Mouse (Mus musculus): ENCODE data around the gene Acadm. TPM values are rescaled to one million over a fixed set of nuclear protein-coding genes. Genes with fewer than 3 reads are reported as not detected.

The Acadm gene
- total RNA-seq, 2 experiments from 2014 or later, result 36.4 to 41.6 TPM

DNA sequence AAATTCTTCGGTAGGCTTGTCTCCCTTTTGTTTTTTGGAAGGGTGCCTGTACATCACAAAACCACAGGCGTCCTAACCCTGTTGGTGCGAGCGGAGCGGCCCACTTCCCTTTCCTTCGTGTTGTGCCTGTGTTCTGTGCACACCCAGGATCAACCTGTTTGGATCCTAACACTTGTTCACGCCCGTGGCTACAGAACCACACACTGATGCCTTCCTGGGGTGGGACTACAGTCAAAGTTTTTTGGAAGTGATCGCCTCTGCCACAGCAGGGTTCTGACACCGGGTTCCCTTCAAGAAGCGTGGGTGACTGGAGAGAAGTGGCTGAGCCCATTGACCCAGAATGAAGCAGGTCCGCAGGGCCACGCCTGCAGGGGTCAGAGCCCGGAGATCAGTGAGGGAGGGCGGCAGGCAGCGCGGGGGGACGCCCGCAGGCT, 514 bp downstream of the Acadm start:
- intact Hi-C loops (cut with DNase I), result loop anchor here (2.0 kb wide), 1 partner anchor 31 kb away; the partner anchor contains the start of gene Rabggtb
- no peak for DNase-seq (ENCODE audit: low spot score in 2 of 2)

- intact Hi-C loops (cut with DNase I), result no loop called here
- no peak for DNase-seq (ENCODE audit: low spot score in 2 of 2)
Observed at GRCm38 (mm10) chr3:153943003-153943640, 1.3 kb downstream of the Acadm start.

DNA sequence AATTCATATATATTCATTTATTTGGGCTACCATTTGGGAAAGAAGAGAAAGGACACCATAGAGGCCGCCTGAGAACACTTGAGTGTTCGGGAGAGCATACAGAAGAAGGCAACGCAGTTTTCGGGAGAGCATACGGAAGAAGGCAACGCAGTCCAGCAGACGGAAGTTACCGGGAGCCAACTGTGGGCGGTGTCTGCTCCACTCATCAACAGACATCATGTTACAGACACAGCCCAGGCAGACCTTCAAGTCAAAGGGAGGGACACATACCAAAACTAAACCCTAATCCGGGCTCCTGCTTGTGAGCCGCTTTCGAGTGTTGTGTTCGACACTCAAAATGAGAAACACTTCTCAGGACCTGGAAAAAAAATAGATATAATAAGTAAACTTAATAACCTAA, 2.8 kb downstream of the Acadm start:
- intact Hi-C loops (cut with DNase I), result no loop called here
- no peak for DNase-seq (ENCODE audit: low spot score in 2 of 2)

DNA sequence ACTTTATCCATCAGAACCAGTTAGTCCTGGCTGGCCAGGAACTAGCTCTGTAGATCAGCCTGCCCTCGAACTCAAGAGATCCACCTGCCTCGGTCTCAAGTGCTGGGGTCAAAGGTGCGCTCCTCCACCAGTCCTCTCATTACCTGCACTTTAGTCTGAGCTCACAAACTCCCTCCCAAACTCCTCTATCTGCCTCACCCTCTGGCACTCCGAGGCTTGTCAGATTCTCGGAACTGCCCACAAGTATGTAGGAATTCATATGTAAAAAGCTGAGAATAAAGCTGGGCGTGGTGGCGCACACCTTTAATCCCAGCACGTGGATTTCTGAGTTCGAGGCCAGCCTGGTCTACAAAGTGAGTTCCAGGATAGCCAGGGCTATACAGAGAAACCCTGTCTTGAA, 3.9 kb downstream of the Acadm start:
- intact Hi-C loops (cut with DNase I), result no loop called here
- no peak for DNase-seq (ENCODE audit: low spot score in 2 of 2)

DNA sequence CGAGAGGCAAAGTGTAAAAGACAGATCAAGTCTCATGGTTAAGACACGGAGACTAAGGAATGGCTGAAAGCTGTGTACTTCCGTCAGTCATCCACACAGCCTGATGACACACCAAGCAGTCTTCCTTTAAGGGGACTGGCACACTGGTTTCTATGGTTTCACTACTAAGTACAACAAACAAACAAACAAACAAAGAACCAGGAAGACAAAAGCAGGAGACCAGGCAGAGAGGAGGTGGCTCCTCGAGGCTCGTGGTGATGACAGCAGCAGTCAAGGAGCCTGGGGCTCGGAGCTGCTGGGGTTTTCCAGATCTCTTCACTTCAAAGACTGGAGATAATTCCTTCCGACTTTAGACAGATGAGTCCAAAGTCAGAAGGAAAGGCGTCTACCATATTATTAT, 4.4 kb downstream of the Acadm start:
- DNase-seq (ENCODE audit: low spot score in 2 of 2), result no peak
- intact Hi-C loops (cut with DNase I), result no loop called here

GRCm38 (mm10) chr3:153937116-153937810, 7.2 kb downstream of the Acadm start:
- intact Hi-C loops (cut with DNase I), result no loop called here

DNA sequence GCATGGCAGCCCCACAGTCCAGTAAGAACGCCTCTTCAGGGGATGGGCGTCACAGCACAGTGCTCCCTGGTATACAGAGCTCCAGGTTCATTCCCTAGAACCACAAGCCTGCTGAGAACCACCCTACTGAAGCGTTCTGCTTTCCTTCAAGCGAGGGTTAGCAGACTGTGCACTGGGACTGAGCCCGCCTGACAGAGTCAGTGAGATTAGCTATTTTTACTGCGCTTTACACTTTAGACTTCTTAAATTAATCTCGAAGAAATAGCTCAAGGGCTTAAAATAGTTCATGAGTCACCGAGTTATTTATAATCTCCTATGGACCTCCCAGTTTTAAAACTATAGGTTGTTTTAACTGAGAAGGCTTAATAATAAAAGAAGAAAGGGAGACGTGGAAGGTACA, 8.6 kb downstream of the Acadm start:
- no peak for DNase-seq (ENCODE audit: low spot score in 2 of 2)
- intact Hi-C loops (cut with DNase I), result no loop called here

More at GRCm38 (mm10) chr3:153937116-153937810, 7.2 kb downstream of the Acadm start:
- no peak for DNase-seq (ENCODE audit: low spot score in 2 of 2)

- intact Hi-C loops (cut with DNase I), result no loop called here
- DNase-seq (ENCODE audit: low spot score in 2 of 2), result no peak
Observed at GRCm38 (mm10) chr3:153932461-153932860, 12.0 kb downstream of the Acadm start.

GRCm38 (mm10) chr3:153929526-153929925, 14.9 kb downstream of the Acadm start:
- intact Hi-C loops (cut with DNase I), result no loop called here
- DNase-seq (ENCODE audit: low spot score in 2 of 2), result no peak

DNA sequence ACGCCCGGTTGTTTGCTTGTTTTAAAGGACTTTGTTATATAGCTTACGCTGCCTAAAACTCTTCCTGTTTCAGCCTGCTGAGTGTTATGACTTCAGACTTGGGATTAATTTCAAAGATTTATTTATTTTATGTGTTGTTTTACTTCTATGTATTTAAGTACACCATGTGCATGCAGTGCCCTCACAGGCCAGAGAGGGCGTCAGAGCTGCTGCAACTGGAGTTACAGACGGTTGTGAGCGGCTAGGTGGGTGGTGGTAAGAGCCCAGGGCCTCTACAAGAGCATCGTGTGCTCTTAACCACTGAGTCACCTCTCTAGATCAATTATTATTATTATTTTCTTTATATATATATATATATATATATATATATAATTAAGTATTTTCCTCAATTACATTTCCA, 18.1 kb downstream of the Acadm start:
- DNase-seq (ENCODE audit: low spot score in 2 of 2), result no peak
- intact Hi-C loops (cut with DNase I), result no loop called here

GRCm38 (mm10) chr3:153921147-153921910, 23.1 kb downstream of the Acadm start:
- DNase-seq (ENCODE audit: low spot score in 2 of 2), result no peak
- intact Hi-C loops (cut with DNase I), result no loop called here

DNA sequence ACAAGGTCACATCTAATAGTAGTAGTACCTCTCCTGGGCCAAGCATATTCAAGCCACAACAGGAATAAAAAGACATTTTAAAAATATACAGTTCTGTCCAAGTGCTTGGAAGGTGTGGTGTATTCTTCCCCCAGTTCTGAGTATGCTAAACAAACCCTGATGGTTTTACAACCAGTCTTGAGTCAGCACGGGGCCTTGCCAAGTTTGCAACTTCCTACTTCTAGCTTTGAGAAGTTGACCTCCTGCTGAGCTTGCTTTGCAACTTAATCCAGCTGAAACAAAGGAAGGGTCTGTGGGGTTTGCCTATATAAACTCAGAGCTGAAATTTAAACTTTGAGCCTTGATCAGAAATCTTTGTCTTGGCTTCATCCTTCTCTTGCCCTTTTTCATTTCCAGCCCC, 27.2 kb downstream of the Acadm start:
- intact Hi-C loops (cut with DNase I), result no loop called here
- DNase-seq (ENCODE audit: low spot score in 2 of 2), result no peak

DNA sequence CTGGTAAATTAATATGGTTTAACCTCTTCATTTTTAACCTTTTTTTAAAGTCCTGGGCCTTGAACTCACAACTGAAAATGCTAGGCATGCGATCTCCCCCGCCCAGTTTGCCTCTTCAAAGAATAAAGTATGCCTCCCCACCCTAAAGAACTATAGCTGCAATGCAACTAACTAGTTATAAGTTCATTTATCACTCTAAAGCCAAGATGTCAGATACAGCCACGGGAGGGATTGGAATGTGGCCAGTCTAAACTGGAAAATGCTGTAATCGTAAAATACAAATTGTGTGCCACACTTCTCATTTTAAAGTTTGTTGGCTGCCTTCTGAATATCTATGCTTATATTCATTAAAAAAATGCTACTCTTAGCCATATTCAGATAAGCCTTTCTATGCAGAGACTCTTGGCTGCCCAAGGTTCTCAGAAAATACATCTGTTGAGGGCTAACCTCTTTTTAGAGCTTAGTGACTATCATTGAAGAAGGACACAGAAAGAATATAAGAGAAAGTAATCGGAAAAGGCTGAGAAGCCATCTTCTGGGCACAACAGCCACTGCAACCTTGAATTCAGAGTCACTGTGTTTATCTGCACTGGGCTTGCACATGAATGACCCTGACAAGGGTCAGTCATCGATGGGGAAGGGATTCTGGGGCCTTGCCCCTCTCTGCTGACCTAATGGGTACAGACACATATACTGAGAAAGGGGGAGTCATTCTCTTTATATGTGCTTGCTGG, 30.8 kb downstream of the Acadm start:
- no peak for DNase-seq (ENCODE audit: low spot score in 2 of 2)
- intact Hi-C loops (cut with DNase I), result loop anchor here (2.0 kb wide), 1 partner anchor 31 kb away; the partner anchor contains the start of gene Acadm

DNA sequence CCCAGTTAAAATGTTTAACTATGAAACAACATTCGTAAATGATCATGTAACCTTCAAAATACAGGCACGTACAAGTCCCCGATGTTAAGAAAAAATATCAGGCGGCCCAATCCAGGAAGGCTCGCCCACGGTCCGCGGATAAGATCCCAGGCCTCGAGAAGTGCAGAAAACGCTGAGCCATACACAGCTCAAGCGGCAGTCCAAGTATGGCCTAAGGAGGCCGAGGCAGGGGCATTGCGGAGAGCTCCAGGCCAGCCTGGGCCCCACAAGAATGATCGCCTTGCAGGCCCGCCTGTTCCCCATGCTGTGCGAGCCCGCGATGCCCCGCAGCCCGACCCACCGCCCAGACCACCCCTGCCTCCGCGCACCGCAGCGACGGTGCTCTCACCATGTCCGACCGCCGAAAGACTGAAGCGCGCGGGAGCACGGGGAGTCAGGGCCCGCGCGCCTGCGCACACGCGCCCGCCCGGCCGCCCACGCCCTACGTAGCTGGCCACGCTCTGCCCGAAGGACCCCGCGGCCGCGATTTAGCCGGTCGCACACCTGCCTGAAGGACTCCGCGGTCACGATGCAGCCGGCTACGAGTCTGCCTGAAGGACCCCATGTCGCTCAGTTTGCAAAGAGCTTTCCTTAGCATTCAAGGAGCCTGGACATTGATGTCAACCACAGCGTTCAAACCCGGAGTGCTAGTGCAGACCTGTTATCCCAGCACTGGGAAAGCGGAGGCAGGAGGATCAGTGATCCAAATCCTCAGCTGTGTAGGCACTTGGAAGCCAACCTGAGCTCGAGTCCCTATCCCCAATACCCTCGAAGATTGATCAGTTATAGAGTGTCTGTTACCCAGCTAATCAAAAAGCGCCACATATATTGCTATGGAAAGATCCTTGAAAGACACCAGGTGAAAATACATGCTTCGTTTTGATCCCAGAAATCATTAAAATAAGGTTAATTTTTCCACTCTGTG, 31.6 kb downstream of the Acadm start, which contains the start of gene Rabggtb:
Rabggtb (minus strand) TSS at position 464 of the 964 bp plus-strand sequence.
- intact Hi-C loops (cut with DNase I), result loop anchor here (2.0 kb wide), 1 partner anchor 32 kb away; the partner anchor contains the start of gene Acadm
- peak; percentile 93 to 95 for DNase-seq (ENCODE audit: low spot score in 2 of 2)

- no peak for DNase-seq (ENCODE audit: low spot score in 2 of 2)
- intact Hi-C loops (cut with DNase I), result loop anchor here (2.0 kb wide), 1 partner anchor 33 kb away; the partner anchor contains the start of gene Acadm
Observed at GRCm38 (mm10) chr3:153911882-153912440, 32.5 kb downstream of the Acadm start.

DNA sequence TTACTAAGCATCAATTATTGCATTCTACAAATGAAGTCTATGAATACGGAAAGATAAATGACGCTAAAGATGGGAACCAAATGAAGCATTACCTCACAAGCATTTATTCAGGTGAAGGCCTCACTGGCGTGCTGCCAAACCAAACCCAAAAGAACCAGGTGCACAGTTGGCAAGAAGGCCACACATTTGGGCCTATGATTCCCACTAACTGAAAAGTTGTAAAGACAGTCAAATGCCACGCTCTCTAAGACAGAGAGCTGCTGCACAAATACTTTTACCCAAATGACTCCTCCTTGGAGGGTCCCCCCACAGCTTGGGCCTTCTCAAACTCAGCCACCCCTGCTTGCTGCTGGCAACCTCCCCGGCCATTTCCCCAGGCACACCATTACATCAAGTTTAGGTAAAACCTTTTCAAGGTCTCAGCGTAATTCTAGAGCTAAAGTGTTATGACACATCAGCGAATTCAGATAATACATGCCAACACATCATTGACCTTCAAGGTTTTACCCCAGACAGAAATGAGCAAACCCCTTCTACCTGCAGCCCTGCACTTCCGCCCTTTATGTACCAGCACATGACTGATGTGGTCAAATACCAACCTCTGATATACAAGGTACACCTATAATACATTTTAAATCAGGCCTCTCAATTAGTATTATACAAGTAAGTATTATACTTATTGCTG, 33.1 kb downstream of the Acadm start:
- intact Hi-C loops (cut with DNase I), result no loop called here
- DNase-seq (ENCODE audit: low spot score in 2 of 2), result no peak

DNA sequence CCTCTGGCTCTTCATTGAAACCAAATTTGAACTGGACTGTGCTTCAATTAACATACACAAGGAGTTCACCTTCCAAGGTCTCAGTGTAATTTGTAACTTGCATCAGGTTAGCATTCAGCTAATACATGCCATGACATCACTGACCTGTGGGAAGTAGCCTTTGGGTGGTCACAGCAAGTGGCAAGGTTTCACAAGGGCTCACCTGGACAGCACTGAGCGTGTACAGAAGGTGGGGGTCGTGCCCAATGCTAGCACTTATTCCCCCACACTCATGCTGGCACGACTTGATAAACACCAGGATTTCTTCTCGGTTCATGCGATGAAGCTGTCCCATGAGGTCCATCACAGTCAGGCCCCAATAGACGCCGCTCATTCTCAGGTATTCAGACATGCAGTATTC, 33.9 kb downstream of the Acadm start:
- DNase-seq (ENCODE audit: low spot score in 2 of 2), result no peak
- intact Hi-C loops (cut with DNase I), result no loop called here

DNA sequence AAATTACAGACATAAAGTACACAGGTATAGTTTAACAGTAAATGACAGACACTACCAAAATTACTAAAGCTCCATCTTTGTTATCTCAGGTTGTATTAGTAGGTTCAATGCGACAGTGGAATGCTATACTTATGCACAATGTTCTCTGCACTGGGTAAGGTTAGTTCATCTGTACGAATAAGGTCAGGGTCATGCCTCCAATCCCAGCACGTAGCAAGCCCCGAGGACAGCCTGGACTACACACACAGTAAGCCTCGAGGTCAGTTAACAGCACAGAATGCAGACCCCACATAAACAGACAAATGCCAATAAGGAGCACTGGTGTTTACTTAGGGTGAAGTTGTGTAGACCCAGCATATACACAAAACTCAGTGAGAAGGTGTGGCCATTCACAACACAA, 35.5 kb downstream of the Acadm start:
- no peak for DNase-seq (ENCODE audit: low spot score in 2 of 2)
- intact Hi-C loops (cut with DNase I), result no loop called here

Data from left cerebral cortex, postnatal 36 days (tissue).